Mouse (Mus musculus) limb, embryonic 11.5 days (tissue): Measurements from ENCODE around the gene Frmd4a. TPM values are rescaled to one million over a fixed set of nuclear protein-coding genes. Genes with fewer than 3 reads are reported as not detected.
"Not testable (repeated sequence)": the region's sequence is repeated elsewhere in the genome, so short reads cannot be mapped to it uniquely, and the experiment has no call there.

Experiments used
- ATAC-seq: fragments of 200-750 bp; cut with Nextera tagmentation; 2 replicates; pipeline ENCODE4 v1.8.0; 2017; ENCODE audit warnings: low read depth; ENCODE audit not compliant: insufficient number of reproducible peaks, low FRiP score, low TSS enrichment
- DNase-seq: peaks from one replicate; pipeline ENCODE4 v3.0.0-alpha.2; 2015; ENCODE audit warnings: low spot score
- H3K27ac ChIP-seq: fragments of 300-500 bp; sonication (generic); replicated peaks from 2 replicates; pipeline ENCODE4 v1.5.1; 2014; ENCODE audit warnings: low read depth, mild to moderate bottlenecking, low read length
- H3K27me3 ChIP-seq: fragments of 300-500 bp; sonication (generic); 2 replicates; pipeline ENCODE4 v1.6.1; 2014; ENCODE audit warnings: mild to moderate bottlenecking, low read length, mixed read lengths; ENCODE audit not compliant: control insufficient read depth, insufficient read depth
- H3K36me3 ChIP-seq: fragments of 300-500 bp; sonication (generic); 2 replicates; pipeline ENCODE4 v1.6.1; 2014; ENCODE audit warnings: mild to moderate bottlenecking, low read length, moderate library complexity, mixed read lengths; ENCODE audit not compliant: control insufficient read depth, insufficient read depth
- H3K4me1 ChIP-seq: fragments of 300-500 bp; sonication (generic); 2 replicates; pipeline ENCODE4 v1.6.1; 2014; ENCODE audit warnings: low read length, mixed read lengths; ENCODE audit not compliant: control insufficient read depth, insufficient read depth
- H3K4me2 ChIP-seq: fragments of 300-500 bp; sonication (generic); 2 replicates; pipeline ENCODE4 v1.6.1; 2014; ENCODE audit warnings: low read depth, mild to moderate bottlenecking, moderate library complexity; ENCODE audit not compliant: severe bottlenecking
- H3K4me3 ChIP-seq: fragments of 300-500 bp; sonication (generic); 2 replicates; pipeline ENCODE4 v1.5.1; 2014; ENCODE audit warnings: low read depth, low read length
- H3K9ac ChIP-seq: fragments of 300-500 bp; sonication (generic); 2 replicates; pipeline ENCODE4 v1.6.1; 2014; ENCODE audit warnings: mild to moderate bottlenecking, low read length
- H3K9me3 ChIP-seq: fragments of 300-500 bp; sonication (generic); 2 replicates; pipeline ENCODE4 v1.6.1; 2016; ENCODE audit warnings: low read length; ENCODE audit not compliant: control insufficient read depth
- WGBS: fragments of 180-500 bp; shearing (Covaris S2); extraction: QIAGEN DNeasy Blood & Tissue Kit; methylation state at CpG from one replicate; pipeline ENCODE4 v1.1.7; 2014; 5-methylcytosine and 5-hydroxymethylcytosine counted together
- polyA plus RNA-seq: library from polyadenylated mRNA; unstranded; fragments of >200 nt; fragmentation: Nextera tagmentation; extraction: Ambion mirVana; gene quantifications from 2 replicates; pipeline ENCODE4 v1.2.1, GENCODE M21; 2014

The Frmd4a gene
- polyA plus RNA-seq, 1 experiment from 2014 or later = 65.3 TPM

DNA sequence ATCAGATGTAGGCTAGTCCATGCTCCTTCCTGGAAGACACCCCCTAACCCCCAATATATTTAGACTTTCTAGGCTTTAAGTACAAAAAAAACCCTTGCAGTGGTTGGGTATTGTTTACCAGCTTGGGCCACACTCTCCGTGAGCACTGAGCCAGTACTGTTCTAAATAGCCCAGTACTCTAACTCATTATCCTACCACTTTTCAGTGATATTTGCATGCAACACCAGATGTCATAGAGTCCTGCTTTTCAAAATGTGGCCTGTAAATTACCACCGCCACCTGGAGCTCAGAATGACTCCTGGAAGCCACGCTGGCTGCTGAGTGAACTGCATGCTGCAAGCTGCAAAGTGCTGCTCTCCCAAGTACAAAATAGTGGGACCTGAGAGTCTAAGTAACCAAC lies 590.7 kb downstream of the Frmd4a start:
- H3K4me1 ChIP-seq = no peaks in the 10 kb centered on the region; the same call in 1 of the 2 replicates
- H3K27ac ChIP-seq = no peak overlapping the region
- WGBS = 71% methylated on average over 3 of the region's 3 CpGs
- H3K4me3 ChIP-seq = no peak overlapping the region
- no peak overlapping the region for H3K4me2 ChIP-seq
- H3K9me3 ChIP-seq = no peaks in the 10 kb centered on the region
- no peaks in the 10 kb centered on the region for H3K27me3 ChIP-seq
- DNase-seq (no peak), ATAC-seq (no peak)
- peaks cover 30% of the 10 kb centered on the region for H3K36me3 ChIP-seq
- H3K9ac ChIP-seq = no peak overlapping the region

DNA sequence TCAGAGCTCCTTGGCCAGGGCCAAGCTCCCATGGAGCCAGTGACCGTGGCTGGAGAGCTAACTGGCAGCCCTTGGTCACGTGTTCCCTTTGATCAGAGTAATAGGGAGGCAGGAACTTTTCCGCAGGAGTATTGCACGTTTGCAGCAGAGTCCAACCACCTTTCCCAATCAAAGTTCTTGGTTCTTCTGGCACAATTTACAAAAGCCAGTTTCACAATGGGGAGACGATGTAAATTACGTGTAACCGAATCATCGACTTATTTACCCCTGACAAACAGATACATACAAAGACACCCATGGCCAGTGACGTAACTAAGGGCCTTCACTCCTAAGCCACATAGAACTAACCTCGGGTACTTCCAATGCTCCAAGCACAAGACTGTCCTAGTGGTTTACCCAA lies 591.9 kb downstream of the Frmd4a start:
- no peaks in the 10 kb centered on the region for H3K9me3 ChIP-seq
- no peaks in the 10 kb centered on the region; the same call in 1 of the 2 replicates for H3K4me1 ChIP-seq
- H3K27me3 ChIP-seq = no peaks in the 10 kb centered on the region
- DNase-seq (no peak), ATAC-seq (no peak)
- H3K36me3 ChIP-seq = peaks cover 23% of the 10 kb centered on the region; the same call in 1 of the 2 replicates
- WGBS = 76% methylated on average over 10 of the region's 10 CpGs
- no peak overlapping the region for H3K9ac ChIP-seq
- no peak overlapping the region for H3K4me2 ChIP-seq
- no peak overlapping the region for H3K27ac ChIP-seq
- no peak overlapping the region for H3K4me3 ChIP-seq

DNA sequence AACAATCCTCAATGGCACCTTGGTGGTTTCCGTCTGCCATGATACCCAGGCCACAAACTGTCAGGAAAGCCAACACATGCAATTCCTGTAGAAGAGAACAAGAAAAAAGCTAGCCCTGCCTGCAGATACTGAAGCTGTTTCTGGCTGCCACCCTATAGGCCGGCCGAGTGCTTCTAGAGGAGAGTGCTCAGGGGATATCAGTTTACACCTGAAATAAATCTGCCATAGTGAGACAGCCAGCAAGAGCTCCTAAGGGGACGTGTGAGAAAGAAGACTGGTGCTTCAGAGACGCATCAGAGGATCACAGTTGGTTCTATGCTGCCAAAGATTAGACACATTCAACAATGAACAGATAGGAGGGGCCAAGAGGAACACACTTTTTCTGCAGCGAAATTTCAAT lies 593.8 kb downstream of the Frmd4a start:
- ATAC-seq (no peak), DNase-seq (no peak)
- Histone ChIP-seq H3K9ac (no peak overlapping the region), H3K9me3 (no peaks in the 10 kb centered on the region), H3K27me3 (no peaks in the 10 kb centered on the region), H3K4me1 (no peaks in the 10 kb centered on the region; the same call in 1 of the 2 replicates), H3K4me2 (no peak overlapping the region), H3K36me3 (peaks cover 17% of the 10 kb centered on the region; the same call in 1 of the 2 replicates), H3K27ac (no peak overlapping the region), H3K4me3 (no peak overlapping the region)
- 57% methylated on average over 6 of the region's 6 CpGs for WGBS

DNA sequence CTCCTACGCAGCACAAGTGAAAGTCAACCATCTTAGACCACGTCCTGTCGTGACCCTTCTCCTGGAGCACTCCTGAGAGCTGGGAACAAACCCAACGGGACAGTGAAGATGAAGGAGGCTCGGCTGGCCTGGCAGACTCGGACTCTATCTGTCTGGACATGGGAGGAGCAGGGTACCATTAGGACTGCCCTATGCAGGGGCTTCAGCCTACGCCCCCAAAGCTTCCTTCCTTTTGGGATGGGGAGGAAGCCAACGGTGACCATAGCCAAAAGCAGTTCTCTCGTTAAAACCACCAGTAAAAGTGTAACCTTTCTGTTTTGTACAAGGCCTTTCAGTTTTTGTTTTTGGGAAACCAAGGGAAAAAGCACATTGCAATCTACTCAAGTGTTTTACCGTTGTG lies 594.2 kb downstream of the Frmd4a start:
- WGBS = 86% methylated on average over 10 of the region's 10 CpGs
- Histone ChIP-seq H3K9ac (no peak overlapping the region), H3K9me3 (no peaks in the 10 kb centered on the region), H3K4me3 (no peak overlapping the region), H3K27me3 (no peaks in the 10 kb centered on the region), H3K4me1 (no peaks in the 10 kb centered on the region; the same call in 1 of the 2 replicates), H3K36me3 (peaks cover 14% of the 10 kb centered on the region; the same call in 1 of the 2 replicates), H3K4me2 (no peak overlapping the region), H3K27ac (no peak overlapping the region)
- ATAC-seq (no peak), DNase-seq (no peak)

DNA sequence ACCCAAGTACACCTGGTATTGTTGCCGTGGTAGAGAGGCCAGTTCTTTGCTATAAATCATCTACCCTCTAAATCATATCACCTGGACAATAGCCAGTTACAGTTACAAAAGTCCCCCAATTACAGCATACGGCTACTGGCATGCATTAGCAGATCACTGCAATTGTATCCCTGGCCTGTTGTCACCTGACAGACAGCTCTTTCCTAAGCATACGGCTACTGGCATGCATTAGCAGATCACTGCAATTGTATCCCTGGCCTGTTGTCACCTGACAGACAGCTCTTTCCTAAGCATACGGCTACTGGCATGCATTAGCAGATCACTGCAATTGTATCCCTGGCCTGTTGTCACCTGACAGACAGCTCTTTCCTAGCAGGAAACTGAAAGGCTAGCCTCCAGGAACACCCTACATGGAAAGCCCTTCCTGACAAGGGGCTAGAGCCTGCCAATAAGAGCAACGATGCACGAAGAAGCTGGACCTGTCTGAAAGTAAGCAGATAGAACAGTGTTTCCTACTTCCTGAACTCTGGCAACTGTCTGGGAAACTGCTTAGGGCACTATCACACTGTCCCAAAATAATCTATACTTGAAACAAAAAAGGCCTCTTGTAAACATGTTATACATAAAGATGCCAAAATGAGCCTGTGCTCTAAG lies 596.9 kb downstream of the Frmd4a start:
- H3K9me3 ChIP-seq, ATAC-seq, H3K4me2 ChIP-seq, H3K27ac ChIP-seq, DNase-seq, H3K9ac ChIP-seq, H3K27me3 ChIP-seq, H3K4me1 ChIP-seq, H3K4me3 ChIP-seq: not testable (repeated sequence)
- peaks cover 12% of the 10 kb centered on the region; the same call in 1 of the 2 replicates for H3K36me3 ChIP-seq
- WGBS = 51% methylated on average over 6 of the region's 6 CpGs

DNA sequence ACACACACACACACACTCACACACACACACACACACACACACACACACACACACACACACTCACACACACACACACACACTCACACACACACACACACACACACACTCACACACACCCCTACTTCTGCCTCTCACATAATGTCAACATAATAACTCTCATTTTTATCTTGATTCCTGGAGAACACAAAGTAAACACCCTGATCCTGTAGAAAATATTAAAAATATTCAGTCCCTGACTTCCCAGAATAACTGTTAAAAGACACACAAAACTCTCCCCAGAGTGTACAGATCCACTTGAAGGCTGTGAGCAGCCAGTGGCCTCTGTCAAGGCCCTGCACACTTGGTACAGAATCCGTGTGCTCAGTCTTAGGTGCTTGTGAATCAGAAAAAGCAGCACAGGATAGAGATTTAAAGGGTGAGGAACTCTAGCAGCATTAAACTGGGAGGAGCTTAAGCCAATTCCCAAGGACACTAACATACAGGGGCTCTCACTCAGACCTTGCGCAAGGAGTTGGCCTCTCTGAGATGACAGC lies 597.6 kb downstream of the Frmd4a start:
- Histone ChIP-seq H3K27ac (no peak overlapping the region), H3K4me3 (no peak overlapping the region), H3K9me3 (no peaks in the 10 kb centered on the region), H3K4me2 (no peak overlapping the region), H3K4me1 (peaks cover 5% of the 10 kb centered on the region), H3K36me3 (peaks cover 12% of the 10 kb centered on the region; the same call in 1 of the 2 replicates), H3K27me3 (no peaks in the 10 kb centered on the region), H3K9ac (no peak overlapping the region)
- ATAC-seq (no peak), DNase-seq (no peak)
- WGBS = 87% methylated on average over 2 of the region's 2 CpGs

DNA sequence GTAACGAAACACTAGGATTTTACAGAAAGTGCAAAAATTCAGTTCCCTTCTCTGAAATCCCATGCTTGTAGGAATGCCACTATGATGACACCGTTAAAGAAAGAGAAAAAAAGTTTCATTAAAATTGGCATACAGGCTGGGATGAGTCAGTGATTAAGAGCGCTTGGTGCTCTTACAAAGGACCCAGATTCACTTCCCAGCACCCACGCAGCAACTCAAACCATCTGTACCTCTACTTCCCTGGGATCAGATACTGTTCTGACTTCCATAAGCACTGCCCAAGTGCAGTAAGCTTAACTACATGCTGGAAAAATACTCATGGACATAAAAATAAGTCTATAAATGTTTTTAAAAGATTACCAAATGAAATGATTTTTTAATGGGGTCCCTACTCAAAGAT lies 599.5 kb downstream of the Frmd4a start:
- no peak for DNase-seq
- H3K9me3 ChIP-seq = no peaks in the 10 kb centered on the region
- 91% methylated on average over 4 of the region's 4 CpGs for WGBS
- ATAC-seq = no peak
- no peak overlapping the region for H3K9ac ChIP-seq
- no peak overlapping the region for H3K4me2 ChIP-seq
- no peak overlapping the region for H3K27ac ChIP-seq
- peaks cover 18% of the 10 kb centered on the region for H3K4me1 ChIP-seq
- peaks cover 5% of the 10 kb centered on the region; the same call in 1 of the 2 replicates for H3K36me3 ChIP-seq
- H3K4me3 ChIP-seq = no peak overlapping the region
- H3K27me3 ChIP-seq = no peaks in the 10 kb centered on the region

DNA sequence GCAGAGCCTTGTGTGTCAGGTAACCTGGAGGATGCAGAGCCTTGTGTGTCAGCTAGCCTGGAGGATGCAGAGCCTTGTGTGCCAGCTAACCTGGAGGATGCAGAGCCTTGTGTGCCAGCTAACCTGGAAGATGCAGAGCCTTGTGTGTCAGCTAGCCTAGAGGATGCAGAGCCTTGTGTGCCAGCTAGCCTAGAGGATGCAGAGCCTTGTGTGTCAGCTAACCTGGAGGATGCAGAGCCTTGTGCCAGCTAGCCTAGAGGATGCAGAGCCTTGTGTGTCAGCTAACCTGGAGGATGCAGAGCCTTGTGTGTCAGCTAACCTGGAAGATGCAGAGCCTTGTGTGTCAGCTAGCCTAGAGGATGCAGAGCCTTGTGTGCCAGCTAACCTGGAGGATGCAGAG lies 601.6 kb downstream of the Frmd4a start:
- not testable (repeated sequence) for H3K4me3 ChIP-seq, ATAC-seq, H3K9me3 ChIP-seq, DNase-seq, H3K9ac ChIP-seq, H3K27me3 ChIP-seq, H3K4me2 ChIP-seq, H3K27ac ChIP-seq, H3K36me3 ChIP-seq
- H3K4me1 ChIP-seq = peaks cover 18% of the 10 kb centered on the region
